Mouse (Mus musculus) liver, postnatal 0 days (tissue): Measurements from ENCODE around the gene Dpep2nb.

Source experiments
- CTCF ChIP-seq: sonication (generic); IDR thresholded peaks from 2 replicates; pipeline ENCODE4 v1.5.1; 2016; ENCODE audit warnings: antibody characterized with exemption, low read depth
- EP300 ChIP-seq: IDR thresholded peaks from 2 replicates; pipeline ENCODE4 v1.6.1; 2016; ENCODE audit warnings: antibody characterized with exemption, low read depth, mild to moderate bottlenecking

DNA sequence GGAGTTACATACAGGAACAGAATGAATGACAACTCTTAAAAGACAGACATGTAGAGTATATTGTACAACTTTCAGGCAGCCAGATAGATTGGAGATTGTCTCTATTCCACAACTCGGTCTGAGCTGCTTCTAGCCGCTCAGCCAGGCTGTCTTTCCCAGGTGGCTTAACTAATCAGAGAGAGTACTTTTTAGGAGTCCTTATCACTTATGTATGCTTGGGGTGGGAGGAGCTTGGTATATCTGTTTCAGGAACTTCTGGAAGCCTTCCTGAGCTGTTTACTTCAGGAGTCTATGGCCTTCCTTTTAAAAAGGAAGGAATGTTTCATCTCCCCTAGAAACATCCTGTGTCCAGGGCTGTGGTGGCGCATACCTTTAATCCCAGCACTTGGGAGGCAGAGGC lies 12.3 kb upstream of the Dpep2nb start:
- TF ChIP-seq CTCF (no peak), EP300 (no peak)
